Mouse (Mus musculus): ENCODE data around the gene Nphp3. TPM values are rescaled to one million over a fixed set of nuclear protein-coding genes. Genes with fewer than 3 reads are reported as not detected.

Nphp3 gene
- polyA plus RNA-seq, 1 experiment from 2014 or later, result 2.7 TPM

DNA sequence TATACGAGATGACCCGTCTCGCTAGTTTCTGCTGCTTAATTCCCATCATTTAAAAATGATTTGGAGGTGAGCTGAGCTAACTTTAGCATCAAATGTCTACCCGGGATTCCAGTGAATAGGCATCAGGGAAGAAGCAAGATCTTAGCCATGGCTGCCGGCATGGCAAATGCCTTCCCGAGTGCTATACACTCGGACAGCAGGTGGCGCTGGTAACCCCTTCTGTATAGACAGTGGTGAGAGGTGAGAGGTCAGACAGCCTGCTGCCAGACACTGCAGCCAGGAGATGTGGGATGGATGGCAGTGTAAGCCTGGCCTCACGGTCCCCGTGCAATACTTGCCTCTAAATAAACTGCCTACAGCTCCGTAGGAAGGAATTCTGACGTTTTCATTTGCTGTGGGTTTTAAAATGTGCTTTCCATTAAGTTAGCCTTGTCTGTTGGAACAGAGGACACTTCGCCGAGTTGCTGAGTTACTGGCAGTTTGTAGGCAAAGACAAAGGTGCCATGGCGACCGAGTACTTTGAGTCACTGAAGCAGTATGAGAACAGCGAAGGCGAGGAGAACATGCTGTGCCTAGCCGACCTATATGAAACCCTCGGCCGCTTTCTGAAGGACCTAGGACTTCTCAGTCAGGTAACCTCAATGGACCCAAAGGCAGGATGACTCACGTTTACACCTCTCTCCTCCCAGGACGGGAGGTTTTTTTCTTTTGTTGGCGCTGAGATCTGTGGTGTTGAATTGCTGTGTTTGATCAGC lies 33.1 kb downstream of the Nphp3 start:
- 48% methylated on average over 24 of the region's 24 CpGs for WGBS
- TF ChIP-seq CTCF (IDR thresholded peaks at IDR 0.05), result peak; percentile 87
- TF ChIP-seq EP300 (IDR thresholded peaks at IDR 0.05), result no peak
- H3K4me2 ChIP-seq (replicated peaks; ENCODE audit: low read depth, low read length), result no peak overlapping the region
- H3K4me1 ChIP-seq (ENCODE audit: insufficient read depth, low read depth, low read length), result no peaks in the 10 kb centered on the region
- ATAC-seq, result peak; percentile 41; the same call in 1 of the 2 replicates
- H3K36me3 ChIP-seq (ENCODE audit: insufficient read depth, low read length), result peaks cover 9% of the 10 kb centered on the region; the same call in 1 of the 2 replicates
- H3K4me3 ChIP-seq (ENCODE audit: low read depth, low read length), result no peak overlapping the region
- peak; percentile 79 for DNase-seq (ENCODE audit: low spot score)
- H3K9ac ChIP-seq (replicated peaks; ENCODE audit: low read depth), result no peak overlapping the region
- no peak overlapping the region for H3K27ac ChIP-seq (ENCODE audit: low read length)
- H3K27me3 ChIP-seq (replicated peaks; ENCODE audit: insufficient read depth, low read length), result no peaks in the 10 kb centered on the region
- H3K9me3 ChIP-seq (ENCODE audit: low read length), result no peaks in the 10 kb centered on the region

DNA sequence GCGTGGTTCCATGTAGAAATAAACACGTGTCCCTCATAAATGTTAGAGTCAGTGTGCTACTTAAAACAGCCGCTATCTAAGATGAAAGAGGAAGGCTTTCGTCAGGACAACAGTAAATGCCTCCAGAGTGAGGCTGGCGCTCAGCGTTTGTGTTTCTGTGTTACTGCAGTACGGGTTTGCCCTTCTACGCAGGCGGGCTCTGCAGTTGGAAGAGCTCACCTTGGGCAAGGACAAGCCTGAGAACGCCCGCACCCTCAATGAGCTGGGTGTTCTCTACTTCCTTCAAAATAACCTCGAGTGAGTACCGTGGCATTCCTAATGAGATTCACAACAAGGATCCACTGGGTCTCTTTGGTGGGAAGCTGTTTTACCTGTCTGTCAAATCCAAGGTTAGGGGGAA lies 35.9 kb downstream of the Nphp3 start:
- WGBS, result 90% methylated on average over 13 of the region's 13 CpGs
- Histone ChIP-seq H3K9me3 (ENCODE audit: low read length) (no peaks in the 10 kb centered on the region), H3K9ac (replicated peaks; ENCODE audit: low read depth) (no peak overlapping the region), H3K27me3 (replicated peaks; ENCODE audit: insufficient read depth, low read length) (no peaks in the 10 kb centered on the region), H3K4me3 (ENCODE audit: low read depth, low read length) (no peak overlapping the region), H3K4me1 (ENCODE audit: insufficient read depth, low read depth, low read length) (no peaks in the 10 kb centered on the region), H3K27ac (ENCODE audit: low read length) (no peak overlapping the region), H3K4me2 (replicated peaks; ENCODE audit: low read depth, low read length) (no peak overlapping the region), H3K36me3 (ENCODE audit: insufficient read depth, low read length) (peaks cover 9% of the 10 kb centered on the region; the same call in 1 of the 2 replicates)
- ATAC-seq (no peak), DNase-seq (ENCODE audit: low spot score) (no peak)
- no peak for TF ChIP-seq EP300 (IDR thresholded peaks at IDR 0.05)
- no peak for TF ChIP-seq CTCF (IDR thresholded peaks at IDR 0.05)

DNA sequence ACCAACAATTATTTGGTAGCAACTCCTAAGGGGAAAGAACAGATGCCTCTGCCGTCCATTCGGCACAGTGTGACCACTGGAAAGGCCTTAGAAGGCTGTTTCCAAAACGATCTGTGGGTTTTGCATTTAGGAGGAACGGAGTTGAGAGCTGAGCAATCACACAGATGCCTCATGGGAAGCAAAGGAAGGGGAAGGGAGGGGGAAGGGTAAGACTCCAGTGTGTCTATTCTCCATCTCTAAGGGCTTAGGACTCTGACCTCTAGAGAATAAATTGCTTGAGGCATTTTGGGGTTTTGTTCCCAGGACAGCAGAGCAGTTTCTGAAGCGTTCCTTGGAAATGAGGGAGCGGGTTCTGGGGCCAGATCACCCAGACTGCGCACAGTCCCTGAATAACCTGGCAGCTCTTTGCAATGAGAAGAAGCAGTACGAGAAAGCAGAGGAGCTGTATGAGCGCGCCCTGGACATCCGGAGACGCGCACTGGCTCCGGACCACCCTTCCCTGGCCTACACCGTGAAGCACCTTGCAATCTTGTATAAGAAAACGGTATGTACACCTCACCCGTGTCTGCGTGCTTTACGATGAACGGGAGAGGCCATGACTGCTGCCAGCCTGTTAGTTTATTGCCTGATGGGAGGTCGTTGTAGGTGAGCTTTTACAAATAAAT lies 36.8 kb downstream of the Nphp3 start:
- no peak for DNase-seq (ENCODE audit: low spot score)
- Histone ChIP-seq H3K9ac (replicated peaks; ENCODE audit: low read depth) (no peak overlapping the region), H3K27ac (ENCODE audit: low read length) (no peak overlapping the region), H3K4me3 (ENCODE audit: low read depth, low read length) (no peak overlapping the region), H3K4me2 (replicated peaks; ENCODE audit: low read depth, low read length) (no peak overlapping the region), H3K36me3 (ENCODE audit: insufficient read depth, low read length) (peaks cover 9% of the 10 kb centered on the region; the same call in 1 of the 2 replicates), H3K4me1 (ENCODE audit: insufficient read depth, low read depth, low read length) (no peaks in the 10 kb centered on the region), H3K27me3 (replicated peaks; ENCODE audit: insufficient read depth, low read length) (no peaks in the 10 kb centered on the region), H3K9me3 (ENCODE audit: low read length) (no peaks in the 10 kb centered on the region)
- TF ChIP-seq CTCF (IDR thresholded peaks at IDR 0.05) (no peak), EP300 (IDR thresholded peaks at IDR 0.05) (no peak)
- 89% methylated on average over 21 of the region's 21 CpGs for WGBS
- ATAC-seq, result no peak

DNA sequence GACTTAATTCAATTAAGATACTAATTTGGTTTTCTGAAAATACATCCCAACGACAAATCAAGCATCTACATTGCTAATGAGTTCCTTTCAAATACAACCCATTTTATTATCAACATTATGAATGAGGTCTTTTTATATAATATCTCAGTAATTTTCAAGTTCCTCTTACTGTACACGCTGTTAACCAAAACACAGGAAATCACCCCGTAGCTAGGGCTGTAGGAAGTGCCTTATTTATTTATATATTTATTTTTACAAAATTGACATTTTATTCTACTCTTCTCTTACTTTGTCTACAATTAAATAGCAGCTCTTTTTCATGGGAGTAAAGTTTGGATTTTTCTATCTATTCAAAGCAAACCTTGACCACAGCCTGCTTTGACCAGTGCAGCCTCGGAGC lies 37.4 kb downstream of the Nphp3 start:
- Histone ChIP-seq H3K27me3 (replicated peaks; ENCODE audit: insufficient read depth, low read length) (no peaks in the 10 kb centered on the region), H3K4me3 (ENCODE audit: low read depth, low read length) (no peak overlapping the region), H3K27ac (ENCODE audit: low read length) (no peak overlapping the region), H3K9me3 (ENCODE audit: low read length) (no peaks in the 10 kb centered on the region), H3K4me2 (replicated peaks; ENCODE audit: low read depth, low read length) (no peak overlapping the region), H3K4me1 (ENCODE audit: insufficient read depth, low read depth, low read length) (no peaks in the 10 kb centered on the region), H3K36me3 (ENCODE audit: insufficient read depth, low read length) (peaks cover 9% of the 10 kb centered on the region; the same call in 1 of the 2 replicates), H3K9ac (replicated peaks; ENCODE audit: low read depth) (no peak overlapping the region)
- 61% methylated on average over 4 of the region's 4 CpGs for WGBS
- TF ChIP-seq CTCF (IDR thresholded peaks at IDR 0.05) (no peak), EP300 (IDR thresholded peaks at IDR 0.05) (no peak)
- DNase-seq (ENCODE audit: low spot score), result no peak
- no peak for ATAC-seq

DNA sequence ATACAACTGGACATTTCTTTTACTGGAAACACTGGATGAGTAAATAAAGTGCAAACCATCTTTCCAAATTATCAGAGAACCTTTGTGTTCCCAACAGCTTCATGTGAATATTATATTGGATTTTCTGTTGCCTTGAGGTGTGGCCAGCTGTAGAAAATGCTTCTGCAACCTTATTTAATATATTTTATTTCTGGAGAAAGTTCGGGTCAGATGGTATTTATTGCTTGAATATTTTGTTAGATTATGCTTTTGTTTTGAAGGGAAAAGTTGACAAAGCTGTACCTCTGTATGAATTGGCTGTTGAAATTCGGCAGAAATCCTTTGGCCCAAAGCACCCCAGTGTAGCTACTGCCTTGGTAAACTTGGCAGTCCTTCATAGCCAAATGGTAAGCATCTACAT lies 38.0 kb downstream of the Nphp3 start, which contains the start of gene Gm28305:
Gene Gm28305, plus strand, starts transcription at position 301 of the 400 bp plus-strand sequence.
- TF ChIP-seq CTCF (IDR thresholded peaks at IDR 0.05) (no peak), EP300 (IDR thresholded peaks at IDR 0.05) (no peak)
- peaks cover 9% of the 10 kb centered on the region; the same call in 1 of the 2 replicates for H3K36me3 ChIP-seq (ENCODE audit: insufficient read depth, low read length)
- WGBS, result 62% methylated on average over 2 of the region's 2 CpGs
- H3K9me3 ChIP-seq (ENCODE audit: low read length), result no peaks in the 10 kb centered on the region
- ATAC-seq (no peak), DNase-seq (ENCODE audit: low spot score) (no peak)
- no peak within 1 kb of the TSS for H3K9ac ChIP-seq (replicated peaks; ENCODE audit: low read depth)
- H3K27me3 ChIP-seq (replicated peaks; ENCODE audit: insufficient read depth, low read length), result no peaks in the 10 kb centered on the region
- no peaks in the 10 kb centered on the region for H3K4me1 ChIP-seq (ENCODE audit: insufficient read depth, low read depth, low read length)
- no peak within 1 kb of the TSS for H3K4me3 ChIP-seq (ENCODE audit: low read depth, low read length)
- H3K27ac ChIP-seq (ENCODE audit: low read length), result no peak within 1 kb of the TSS
- H3K4me2 ChIP-seq (replicated peaks; ENCODE audit: low read depth, low read length), result no peak within 1 kb of the TSS

DNA sequence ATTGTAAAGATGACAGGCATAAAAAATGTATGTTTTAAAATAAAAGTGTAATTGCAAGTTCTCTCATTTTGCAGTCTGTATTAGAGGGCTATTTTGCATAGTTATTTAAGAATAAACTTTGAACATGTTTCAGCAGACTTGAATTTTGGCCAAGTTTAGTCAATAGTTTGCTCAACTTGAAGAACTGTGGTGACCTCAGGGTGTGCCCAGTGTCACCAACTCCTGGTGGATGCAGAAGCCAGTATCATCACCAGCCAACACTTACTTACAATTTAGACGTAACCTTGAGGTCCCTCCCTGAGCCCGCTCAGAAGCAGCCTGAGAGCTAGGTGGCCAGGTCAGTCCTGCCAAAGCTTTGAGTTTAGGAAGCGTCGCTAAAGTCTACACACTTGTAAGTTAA lies 41.3 kb downstream of the Nphp3 start:
- TF ChIP-seq CTCF (IDR thresholded peaks at IDR 0.05), result no peak
- no peak for TF ChIP-seq EP300 (IDR thresholded peaks at IDR 0.05)
- WGBS, result 77% methylated on average over 4 of the region's 4 CpGs
- peaks cover 30% of the 10 kb centered on the region; the same call in 1 of the 2 replicates for H3K36me3 ChIP-seq (ENCODE audit: insufficient read depth, low read length)
- no peaks in the 10 kb centered on the region for H3K9me3 ChIP-seq (ENCODE audit: low read length)
- H3K4me1 ChIP-seq (ENCODE audit: insufficient read depth, low read depth, low read length), result no peaks in the 10 kb centered on the region
- ATAC-seq (no peak), DNase-seq (ENCODE audit: low spot score) (no peak)
- no peak overlapping the region for H3K4me3 ChIP-seq (ENCODE audit: low read depth, low read length)
- H3K27ac ChIP-seq (ENCODE audit: low read length), result no peak overlapping the region
- no peaks in the 10 kb centered on the region for H3K27me3 ChIP-seq (replicated peaks; ENCODE audit: insufficient read depth, low read length)
- no peak overlapping the region for H3K9ac ChIP-seq (replicated peaks; ENCODE audit: low read depth)
- no peak overlapping the region for H3K4me2 ChIP-seq (replicated peaks; ENCODE audit: low read depth, low read length)
